Mouse (Mus musculus) stomach, postnatal 0 days (tissue): Measurements from ENCODE around the gene Pdhx. TPM values are rescaled to one million over a fixed set of nuclear protein-coding genes. Genes with fewer than 3 reads are reported as not detected.

Source experiments
- ATAC-seq: fragments of 200-750 bp; cut with Nextera tagmentation; 2 replicates; pipeline ENCODE4 v1.8.0; 2017; ENCODE audit not compliant: low FRiP score, low TSS enrichment
- DNase-seq: peaks from one replicate; pipeline ENCODE4 v3.0.0-alpha.2; 2016; ENCODE audit warnings: low spot score
- H3K27ac ChIP-seq: fragments of 300-500 bp; sonication (generic); replicated peaks from 2 replicates; pipeline ENCODE4 v1.5.1; 2014; ENCODE audit warnings: mild to moderate bottlenecking, control low read depth
- H3K27me3 ChIP-seq: fragments of 300-500 bp; sonication (generic); 2 replicates; pipeline ENCODE4 v1.6.1; 2014; ENCODE audit warnings: low read length; ENCODE audit not compliant: control insufficient read depth, insufficient read depth
- H3K36me3 ChIP-seq: fragments of 300-500 bp; sonication (generic); 2 replicates; pipeline ENCODE4 v1.6.1; 2014; ENCODE audit warnings: low read length, mixed read lengths; ENCODE audit not compliant: control insufficient read depth, insufficient read depth
- H3K4me1 ChIP-seq: fragments of 300-500 bp; sonication (generic); replicated peaks from 2 replicates; pipeline ENCODE4 v1.6.1; 2014; ENCODE audit warnings: antibody characterized with exemption; ENCODE audit not compliant: control insufficient read depth, insufficient read depth
- H3K4me2 ChIP-seq: fragments of 300-500 bp; sonication (generic); replicated peaks from 2 replicates; pipeline ENCODE4 v1.6.1; 2014; ENCODE audit warnings: low read depth, mild to moderate bottlenecking, control low read depth, moderate library complexity
- H3K4me3 ChIP-seq: fragments of 300-500 bp; sonication (generic); 2 replicates; pipeline ENCODE4 v1.5.1; 2014; ENCODE audit warnings: low read depth, low read length, control low read depth
- H3K9ac ChIP-seq: fragments of 300-500 bp; sonication (generic); 2 replicates; pipeline ENCODE4 v1.6.1; 2014; ENCODE audit warnings: mild to moderate bottlenecking, low read length, control low read depth, mixed read lengths
- H3K9me3 ChIP-seq: fragments of 300-500 bp; sonication (generic); 2 replicates; pipeline ENCODE4 v1.6.1; 2016; ENCODE audit warnings: low read length; ENCODE audit not compliant: control insufficient read depth
- CTCF ChIP-seq: IDR thresholded peaks from 2 replicates; pipeline ENCODE4 v1.5.1; 2016; ENCODE audit warnings: antibody characterized with exemption, low read depth, mild to moderate bottlenecking, moderate library complexity
- EP300 ChIP-seq: optimal IDR thresholded peaks from 2 replicates; pipeline ENCODE3; 2016; ENCODE audit warnings: antibody characterized with exemption
- WGBS: fragments of 180-500 bp; shearing (Covaris S2); extraction: QIAGEN DNeasy Blood & Tissue Kit; methylation state at CpG from one replicate; pipeline ENCODE4 v1.1.7; 2014; 5-methylcytosine and 5-hydroxymethylcytosine counted together
- polyA plus RNA-seq: library from polyadenylated mRNA; unstranded; fragments of >200 nt; fragmentation: Nextera tagmentation; extraction: Ambion mirVana; gene quantifications from 2 replicates; pipeline ENCODE4 v1.2.1, GENCODE M21; 2015

The Pdhx gene
- polyA plus RNA-seq, 1 experiment from 2014 or later: 24.7 TPM

- Histone ChIP-seq H3K9me3 (no peaks in the 10 kb centered on the region), H3K4me3 (no peak overlapping the region), H3K4me1 (no peaks in the 10 kb centered on the region), H3K9ac (no peak overlapping the region), H3K4me2 (no peak overlapping the region), H3K36me3 (no peaks in the 10 kb centered on the region; the same call in 1 of the 2 replicates), H3K27ac (no peak overlapping the region), H3K27me3 (no peaks in the 10 kb centered on the region)
- TF ChIP-seq EP300: no peak
- TF ChIP-seq CTCF: no peak
- DNase-seq: no peak
- 78% methylated on average over 19 of the region's 19 CpGs for WGBS
- no peak for ATAC-seq
These were observed 21.1 kb downstream of the Pdhx start for GRCm38 (mm10) chr2:103051937-103052893.

GRCm38 (mm10) chr2:103045286-103045685 lies 28.0 kb downstream of the Pdhx start:
- Histone ChIP-seq H3K9me3 (no peaks in the 10 kb centered on the region), H3K36me3 (no peaks in the 10 kb centered on the region), H3K27me3 (no peaks in the 10 kb centered on the region), H3K4me2 (no peak overlapping the region), H3K27ac (no peak overlapping the region), H3K4me3 (no peak overlapping the region), H3K9ac (no peak overlapping the region), H3K4me1 (no peaks in the 10 kb centered on the region)
- DNase-seq (no peak), ATAC-seq (no peak)
- WGBS: 91% methylated on average over 2 of the region's 2 CpGs
- TF ChIP-seq EP300: no peak
- TF ChIP-seq CTCF: no peak

GRCm38 (mm10) chr2:103040896-103041295 lies 32.4 kb downstream of the Pdhx start:
- 69% methylated on average over 8 of the region's 8 CpGs for WGBS
- Histone ChIP-seq H3K4me2 (no peak overlapping the region), H3K4me1 (no peaks in the 10 kb centered on the region), H3K36me3 (no peaks in the 10 kb centered on the region), H3K27ac (no peak overlapping the region), H3K4me3 (no peak overlapping the region), H3K9me3 (no peaks in the 10 kb centered on the region), H3K9ac (no peak overlapping the region), H3K27me3 (no peaks in the 10 kb centered on the region)
- no peak for ATAC-seq
- no peak for TF ChIP-seq EP300
- TF ChIP-seq CTCF: no peak
- no peak for DNase-seq

- Histone ChIP-seq H3K9ac (no peak overlapping the region), H3K4me2 (no peak overlapping the region), H3K36me3 (0 out of 2 replicates have a peak, but pooled peaks cover 2% of the 10 kb centered on the region), H3K27me3 (no peaks in the 10 kb centered on the region), H3K27ac (no peak overlapping the region), H3K9me3 (no peaks in the 10 kb centered on the region), H3K4me1 (no peaks in the 10 kb centered on the region), H3K4me3 (no peak overlapping the region)
- TF ChIP-seq EP300 (no peak), CTCF (no peak)
- ATAC-seq (no peak), DNase-seq (no peak)
- 91% methylated on average over 4 of the region's 4 CpGs for WGBS
These were observed 35.5 kb downstream of the Pdhx start for GRCm38 (mm10) chr2:103037831-103038230.

GRCm38 (mm10) chr2:103022728-103023127 lies 50.6 kb downstream of the Pdhx start:
- Histone ChIP-seq H3K27ac (no peak overlapping the region), H3K27me3 (no peaks in the 10 kb centered on the region), H3K4me1 (no peaks in the 10 kb centered on the region), H3K4me2 (no peak overlapping the region), H3K9me3 (no peaks in the 10 kb centered on the region), H3K4me3 (no peak overlapping the region), H3K36me3 (peaks cover 2% of the 10 kb centered on the region; the same call in 1 of the 2 replicates), H3K9ac (no peak overlapping the region)
- 67% methylated on average over 3 of the region's 3 CpGs for WGBS
- TF ChIP-seq CTCF: no peak
- no peak for TF ChIP-seq EP300
- DNase-seq: no peak
- ATAC-seq: no peak
